Mouse (Mus musculus) kidney, postnatal 36 days (tissue): ENCODE measurements around the gene Lrrc30.

ENCODE experiments used
- DNase-seq, 2 experiments: peaks; one replicate each; pipeline ENCODE4 v3.0.0; 2021 to 2022; ENCODE audit warnings: mixed read lengths in 2 of 2

Lrrc30 gene

GRCm38 (mm10) chr17:67582681-67583356 is 49.7 kb downstream of the Lrrc30 start:
- DNase-seq, result no peak

GRCm38 (mm10) chr17:67581839-67582238 is 50.7 kb downstream of the Lrrc30 start:
- DNase-seq, result no peak
